Mouse (Mus musculus) megakaryocyte, embryonic 14.5 days (primary cell): ENCODE measurements around the gene Mapk10. TPM values are rescaled to one million over a fixed set of nuclear protein-coding genes. Genes with fewer than 3 reads are reported as not detected.

Experiments used
- H3K27me3 ChIP-seq: replicated peaks from 2 replicates; pipeline ENCODE3; 2012; ENCODE audit warnings: inconsistent platforms
- H3K36me3 ChIP-seq: replicated peaks from 2 replicates; pipeline ENCODE3; 2012; ENCODE audit warnings: low read length, inconsistent platforms, mixed read lengths
- H3K4me1 ChIP-seq: 2 replicates; pipeline ENCODE4 v1.6.1; 2012; ENCODE audit warnings: inconsistent platforms
- H3K4me3 ChIP-seq: replicated peaks from 2 replicates; pipeline ENCODE3; 2012; ENCODE audit warnings: moderate library complexity, mild to moderate bottlenecking, inconsistent platforms
- H3K9me3 ChIP-seq: 2 replicates; pipeline ENCODE4 v1.6.1; 2012; ENCODE audit warnings: inconsistent platforms
- FLI1 ChIP-seq: IDR thresholded peaks from 2 replicates; pipeline ENCODE4 v1.6.1; 2012; ENCODE audit warnings: low read length, inconsistent platforms, mixed read lengths
- GATA1 ChIP-seq: IDR thresholded peaks from 3 replicates; pipeline ENCODE4 v1.6.1; 2012; ENCODE audit warnings: mixed read lengths, low read length, inconsistent platforms, borderline replicate concordance
- polyA plus RNA-seq: library from polyadenylated mRNA; stranded (reverse); fragments of >175 nt; gene quantifications from 2 replicates; pipeline ENCODE4 v1.2.3, GENCODE M21; 2012; ENCODE audit warnings: low replicate concordance; ENCODE audit not compliant: insufficient read depth

The Mapk10 gene
- polyA plus RNA-seq, 1 experiment: not detected

- Histone ChIP-seq H3K27me3 (no peaks in the 10 kb centered on the region), H3K4me3 (no peak overlapping the region), H3K4me1 (no peaks in the 10 kb centered on the region), H3K9me3 (peaks cover 64% of the 10 kb centered on the region), H3K36me3 (no peaks in the 10 kb centered on the region)
- no peak for TF ChIP-seq GATA1
- no peak for TF ChIP-seq FLI1
Measured at GRCm38 (mm10) chr5:102993951-102994350, 217.2 kb downstream of the Mapk10 start.

GRCm38 (mm10) chr5:102991691-102992090, 219.4 kb downstream of the Mapk10 start:
- Histone ChIP-seq H3K9me3 (peaks cover 64% of the 10 kb centered on the region), H3K27me3 (no peaks in the 10 kb centered on the region), H3K4me3 (no peak overlapping the region), H3K36me3 (no peaks in the 10 kb centered on the region), H3K4me1 (no peaks in the 10 kb centered on the region)
- no peak for TF ChIP-seq GATA1
- no peak for TF ChIP-seq FLI1

DNA sequence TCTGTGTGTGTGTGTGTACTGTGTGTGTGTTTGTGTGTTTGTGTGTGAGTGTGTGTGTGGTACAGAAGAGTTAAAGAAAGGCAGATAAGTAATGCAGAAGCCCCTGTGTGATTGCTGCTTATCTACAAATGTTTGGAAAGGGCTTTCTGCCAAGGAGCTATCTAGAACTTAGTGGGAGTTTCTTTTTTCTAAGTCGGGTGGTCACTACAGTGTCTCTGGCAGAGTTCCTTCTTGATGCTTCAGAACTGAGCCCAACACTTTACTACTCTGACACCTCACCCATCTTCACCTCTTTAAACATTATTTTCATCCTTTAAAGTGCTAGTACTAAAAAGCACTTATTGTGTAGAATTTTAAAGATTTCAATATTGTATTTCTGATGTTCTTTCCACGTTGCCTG, 232.8 kb downstream of the Mapk10 start:
- peak overlapping the region; percentile 42 for H3K4me3 ChIP-seq

DNA sequence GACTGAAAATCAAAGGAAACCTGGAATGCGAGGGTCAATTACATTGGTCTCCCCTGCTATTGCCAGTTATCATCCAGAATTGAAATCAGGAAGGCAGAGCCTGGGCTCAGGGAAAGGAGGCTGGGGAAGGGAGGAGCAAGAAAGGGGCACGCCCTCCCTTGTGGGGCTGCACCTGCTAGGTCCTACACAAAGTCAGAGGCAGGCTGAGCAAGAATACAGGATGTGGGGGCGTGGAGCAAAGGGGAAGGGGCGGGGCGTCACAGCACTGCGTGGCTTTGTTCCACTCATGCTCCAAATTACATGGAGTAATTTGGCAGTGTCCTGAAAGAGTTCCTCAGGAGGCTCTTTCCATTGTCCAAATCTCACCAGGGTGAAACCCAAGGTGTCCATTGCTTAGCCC, 234.0 kb downstream of the Mapk10 start:
- H3K9me3 ChIP-seq: peaks cover 30% of the 10 kb centered on the region
- H3K4me3 ChIP-seq: no peak overlapping the region
- no peaks in the 10 kb centered on the region for H3K36me3 ChIP-seq
- no peaks in the 10 kb centered on the region for H3K4me1 ChIP-seq
- H3K27me3 ChIP-seq: no peaks in the 10 kb centered on the region
- TF ChIP-seq FLI1 (no peak), GATA1 (no peak)

More for the DNA sequence above, 232.8 kb downstream of the Mapk10 start:
- Histone ChIP-seq H3K9me3 (peaks cover 29% of the 10 kb centered on the region), H3K27me3 (no peaks in the 10 kb centered on the region), H3K36me3 (no peaks in the 10 kb centered on the region), H3K4me1 (no peaks in the 10 kb centered on the region)
- no peak for TF ChIP-seq FLI1
- TF ChIP-seq GATA1: no peak

- TF ChIP-seq GATA1 (no peak), FLI1 (no peak)
- Histone ChIP-seq H3K27me3 (no peaks in the 10 kb centered on the region), H3K4me3 (no peak overlapping the region), H3K36me3 (no peaks in the 10 kb centered on the region), H3K9me3 (peaks cover 27% of the 10 kb centered on the region), H3K4me1 (no peaks in the 10 kb centered on the region)
Measured at GRCm38 (mm10) chr5:102976540-102976939, 234.6 kb downstream of the Mapk10 start.

- TF ChIP-seq FLI1 (no peak), GATA1 (no peak)
- H3K27me3 ChIP-seq: no peaks in the 10 kb centered on the region
- H3K9me3 ChIP-seq: peaks cover 22% of the 10 kb centered on the region
- H3K4me3 ChIP-seq: no peak overlapping the region
- no peaks in the 10 kb centered on the region for H3K4me1 ChIP-seq
- no peaks in the 10 kb centered on the region for H3K36me3 ChIP-seq
Measured at GRCm38 (mm10) chr5:102974400-102974799, 236.7 kb downstream of the Mapk10 start.

DNA sequence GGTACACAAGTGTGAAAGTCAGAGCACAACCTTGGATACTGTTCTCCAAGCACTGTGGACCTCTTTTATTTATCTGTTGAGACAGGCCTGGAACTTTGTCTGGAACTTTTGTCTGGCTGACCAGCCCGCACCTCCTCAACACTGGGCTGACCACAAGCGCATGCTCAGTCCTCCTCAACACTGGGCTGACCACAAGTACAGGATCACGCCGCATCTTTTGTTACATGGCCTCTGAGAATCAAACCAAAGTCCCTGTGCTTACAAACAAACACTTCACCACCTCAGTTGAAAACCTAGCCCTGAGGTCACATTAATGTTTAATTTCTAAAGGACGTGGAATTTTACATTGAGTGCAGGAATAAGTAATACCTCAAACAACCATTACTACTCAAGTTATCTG, 246.7 kb downstream of the Mapk10 start:
- Histone ChIP-seq H3K4me3 (no peak overlapping the region), H3K27me3 (no peaks in the 10 kb centered on the region), H3K36me3 (no peaks in the 10 kb centered on the region), H3K9me3 (peaks cover 51% of the 10 kb centered on the region), H3K4me1 (no peaks in the 10 kb centered on the region)
- TF ChIP-seq GATA1 (no peak), FLI1 (no peak)

- H3K4me1 ChIP-seq: no peaks in the 10 kb centered on the region
- TF ChIP-seq GATA1 (no peak), FLI1 (no peak)
- H3K4me3 ChIP-seq: no peak overlapping the region
- H3K9me3 ChIP-seq: peaks cover 38% of the 10 kb centered on the region
- no peaks in the 10 kb centered on the region for H3K27me3 ChIP-seq
- no peaks in the 10 kb centered on the region for H3K36me3 ChIP-seq
Measured at GRCm38 (mm10) chr5:102953414-102953813, 257.7 kb downstream of the Mapk10 start.

- no peaks in the 10 kb centered on the region for H3K27me3 ChIP-seq
- no peaks in the 10 kb centered on the region for H3K4me1 ChIP-seq
- no peak overlapping the region for H3K4me3 ChIP-seq
- peaks cover 38% of the 10 kb centered on the region for H3K9me3 ChIP-seq
- TF ChIP-seq GATA1: no peak
- no peak for TF ChIP-seq FLI1
- no peaks in the 10 kb centered on the region for H3K36me3 ChIP-seq
Measured at GRCm38 (mm10) chr5:102952918-102953317, 258.2 kb downstream of the Mapk10 start.

GRCm38 (mm10) chr5:102947061-102947711, 263.9 kb downstream of the Mapk10 start:
- Histone ChIP-seq H3K4me1 (no peaks in the 10 kb centered on the region), H3K36me3 (no peaks in the 10 kb centered on the region), H3K4me3 (no peak overlapping the region), H3K9me3 (peaks cover 61% of the 10 kb centered on the region), H3K27me3 (no peaks in the 10 kb centered on the region)
- TF ChIP-seq GATA1: no peak
- TF ChIP-seq FLI1: no peak
